Mouse (Mus musculus): ENCODE measurements around the gene Tsga8. TPM values are rescaled to one million over a fixed set of nuclear protein-coding genes. Genes with fewer than 3 reads are reported as not detected.

Tsga8 gene
- not detected for polyA plus RNA-seq (2014; fragmentation: Illumina TruSeq; extraction: RNeasy Lipid Tissue Mini Kit (QIAGEN cat#74804); ENCODE audit: low read depth, low replicate concordance)

GRCm38 (mm10) chrX:83487598-83487997 lies at the start of gene Tsga8:
Tsga8 (minus strand) TSS chrX:83487924.

All from heart, adult 10 weeks (tissue).